Mouse (Mus musculus) megakaryocyte, embryonic 14.5 days (primary cell): ENCODE data around the gene Tmod4. TPM values are rescaled to one million over a fixed set of nuclear protein-coding genes. Genes with fewer than 3 reads are reported as not detected.
"Not testable (repeated sequence)": the region's sequence is repeated elsewhere in the genome, so short reads cannot be mapped to it uniquely, and the experiment has no call there.

Experiments
- H3K27me3 ChIP-seq: replicated peaks from 2 replicates; pipeline ENCODE3; 2012; ENCODE audit warnings: inconsistent platforms
- H3K36me3 ChIP-seq: replicated peaks from 2 replicates; pipeline ENCODE3; 2012; ENCODE audit warnings: low read length, inconsistent platforms, mixed read lengths
- H3K4me1 ChIP-seq: 2 replicates; pipeline ENCODE4 v1.6.1; 2012; ENCODE audit warnings: inconsistent platforms
- H3K4me3 ChIP-seq: replicated peaks from 2 replicates; pipeline ENCODE3; 2012; ENCODE audit warnings: moderate library complexity, mild to moderate bottlenecking, inconsistent platforms
- H3K9me3 ChIP-seq: 2 replicates; pipeline ENCODE4 v1.6.1; 2012; ENCODE audit warnings: inconsistent platforms
- FLI1 ChIP-seq: IDR thresholded peaks from 2 replicates; pipeline ENCODE4 v1.6.1; 2012; ENCODE audit warnings: low read length, inconsistent platforms, mixed read lengths
- GATA1 ChIP-seq: IDR thresholded peaks from 3 replicates; pipeline ENCODE4 v1.6.1; 2012; ENCODE audit warnings: mixed read lengths, low read length, inconsistent platforms, borderline replicate concordance
- polyA plus RNA-seq: library from polyadenylated mRNA; stranded (reverse); fragments of >175 nt; gene quantifications from 2 replicates; pipeline ENCODE4 v1.2.3, GENCODE M21; 2012; ENCODE audit warnings: low replicate concordance; ENCODE audit not compliant: insufficient read depth

Gene Tmod4
- polyA plus RNA-seq, 1 experiment: not detected

DNA sequence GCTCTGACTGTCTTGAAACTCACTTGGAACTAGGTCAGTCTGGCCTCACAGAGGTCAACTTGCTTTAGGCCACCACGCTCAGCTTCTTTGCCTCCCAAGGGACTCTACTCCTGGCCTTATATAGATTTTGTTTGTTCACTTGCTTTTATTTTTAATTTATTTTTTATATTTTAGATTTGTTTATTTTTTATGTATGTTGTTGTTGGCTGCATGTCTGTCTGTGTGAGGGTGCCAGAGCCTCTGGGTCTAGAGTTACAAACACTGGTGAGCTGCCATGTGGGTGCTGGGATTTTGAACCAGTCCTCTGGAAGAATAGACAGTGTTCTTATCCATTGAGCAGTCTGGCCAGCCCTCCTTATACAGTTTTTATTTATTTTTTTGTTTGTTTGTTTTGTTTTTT lies 11.5 kb upstream of the Tmod4 start:
- no peaks in the 10 kb centered on the region for H3K9me3 ChIP-seq
- H3K4me1 ChIP-seq: peaks cover 49% of the 10 kb centered on the region
- no peak for TF ChIP-seq GATA1
- TF ChIP-seq FLI1: no peak
- peaks cover 35% of the 10 kb centered on the region for H3K36me3 ChIP-seq
- peak overlapping the region; percentile 82 for H3K4me3 ChIP-seq
- no peaks in the 10 kb centered on the region for H3K27me3 ChIP-seq

DNA sequence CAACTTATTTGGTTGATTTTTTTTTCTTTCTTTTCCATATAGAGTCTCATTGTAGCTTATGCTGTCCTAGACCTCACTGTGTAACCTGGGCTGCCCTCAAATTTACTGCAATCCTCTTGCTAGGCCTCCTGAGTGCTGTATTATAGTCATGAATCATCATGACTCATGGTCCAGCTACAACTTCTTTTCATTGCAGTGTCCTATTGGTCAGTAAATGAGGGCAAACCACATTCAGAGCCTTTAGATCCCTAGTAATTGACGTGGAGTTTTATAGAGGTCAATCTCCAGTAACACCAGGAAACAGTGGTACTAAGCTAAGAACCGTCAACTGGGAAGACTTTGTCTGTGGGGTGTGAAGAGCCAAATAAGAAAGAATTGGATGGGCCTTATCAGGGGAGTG lies 6.5 kb upstream of the Tmod4 start:
- Histone ChIP-seq H3K4me3 (peak overlapping the region; percentile 18), H3K4me1 (peaks cover 57% of the 10 kb centered on the region), H3K36me3 (peaks cover 81% of the 10 kb centered on the region), H3K27me3 (no peaks in the 10 kb centered on the region), H3K9me3 (no peaks in the 10 kb centered on the region)
- TF ChIP-seq GATA1: no peak
- no peak for TF ChIP-seq FLI1

DNA sequence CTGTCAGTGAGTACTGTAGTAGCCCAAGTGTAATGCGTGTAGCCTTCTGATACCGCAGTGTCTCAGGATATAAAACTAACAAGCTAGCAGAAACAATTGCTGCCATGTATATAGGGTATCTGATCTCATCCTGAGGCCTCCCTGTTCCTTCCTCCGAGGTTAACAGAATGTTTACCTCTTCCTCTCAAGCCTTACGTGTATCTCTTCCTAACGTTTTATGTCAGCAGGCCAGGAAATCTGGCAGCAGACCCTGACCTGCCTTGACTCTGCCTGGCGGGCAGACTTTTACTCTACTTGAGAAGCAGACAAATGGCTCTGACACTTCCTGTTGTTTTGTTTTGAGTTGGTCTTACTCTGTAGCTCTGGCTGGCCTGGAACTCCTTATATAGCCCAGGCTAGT lies 2.7 kb upstream of the Tmod4 start:
- TF ChIP-seq GATA1: no peak
- no peak for TF ChIP-seq FLI1
- Histone ChIP-seq H3K36me3 (peaks cover 90% of the 10 kb centered on the region), H3K4me3 (no peak overlapping the region), H3K4me1 (peaks cover 49% of the 10 kb centered on the region), H3K27me3 (no peaks in the 10 kb centered on the region), H3K9me3 (no peaks in the 10 kb centered on the region)

DNA sequence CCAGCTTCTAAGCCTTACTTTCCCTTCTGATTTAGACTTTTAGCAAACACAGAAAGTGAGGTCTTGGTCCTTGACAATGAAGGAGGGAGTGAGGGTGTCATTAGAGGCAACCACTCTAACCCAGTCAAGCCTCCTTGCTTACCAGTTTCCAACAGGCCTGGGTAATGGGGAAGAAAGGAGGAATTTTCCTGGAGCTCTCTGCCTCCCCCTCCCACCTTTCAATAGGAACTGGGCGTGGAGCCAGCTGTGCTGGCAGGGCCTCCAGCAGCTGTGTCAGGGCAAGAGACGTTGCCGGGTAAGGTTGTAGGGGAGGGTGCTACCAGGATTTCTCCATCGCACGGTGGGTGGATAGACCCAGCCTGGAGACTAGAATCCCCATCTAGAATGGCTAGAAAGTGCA lies 696 bp downstream of the Tmod4 start:
- no peak overlapping the region for H3K4me3 ChIP-seq
- peaks cover 91% of the 10 kb centered on the region for H3K36me3 ChIP-seq

DNA sequence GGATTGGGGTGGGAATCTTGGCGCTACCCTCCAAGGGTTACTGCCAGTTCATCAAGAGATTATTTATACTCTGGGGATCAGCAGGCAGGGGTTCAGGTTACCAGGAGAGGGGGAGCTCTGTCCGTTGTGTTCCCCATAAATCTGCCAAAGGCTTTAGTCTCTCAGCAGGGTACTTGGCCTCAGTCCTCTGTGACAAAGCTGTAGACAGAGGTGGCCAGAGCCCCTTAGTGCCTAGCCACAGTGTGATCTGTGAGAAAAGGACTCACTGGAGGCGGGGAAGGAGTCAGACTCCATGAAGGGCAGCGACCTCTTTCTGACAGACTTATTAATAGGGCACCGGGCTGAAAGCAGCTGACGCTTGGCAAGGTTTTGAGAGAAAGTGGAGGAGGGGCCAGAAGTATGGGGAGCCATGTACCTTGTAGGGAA lies 5.0 kb downstream of the Tmod4 start:
- Histone ChIP-seq H3K36me3 (peaks cover 81% of the 10 kb centered on the region), H3K4me1 (peaks cover 20% of the 10 kb centered on the region), H3K4me3 (no peak overlapping the region), H3K27me3 (no peaks in the 10 kb centered on the region), H3K9me3 (no peaks in the 10 kb centered on the region)
- TF ChIP-seq GATA1 (no peak), FLI1 (no peak)

More for the DNA sequence above, 696 bp downstream of the Tmod4 start:
- Histone ChIP-seq H3K9me3 (no peaks in the 10 kb centered on the region), H3K4me1 (peaks cover 32% of the 10 kb centered on the region), H3K27me3 (no peaks in the 10 kb centered on the region)
- TF ChIP-seq FLI1 (no peak), GATA1 (no peak)

DNA sequence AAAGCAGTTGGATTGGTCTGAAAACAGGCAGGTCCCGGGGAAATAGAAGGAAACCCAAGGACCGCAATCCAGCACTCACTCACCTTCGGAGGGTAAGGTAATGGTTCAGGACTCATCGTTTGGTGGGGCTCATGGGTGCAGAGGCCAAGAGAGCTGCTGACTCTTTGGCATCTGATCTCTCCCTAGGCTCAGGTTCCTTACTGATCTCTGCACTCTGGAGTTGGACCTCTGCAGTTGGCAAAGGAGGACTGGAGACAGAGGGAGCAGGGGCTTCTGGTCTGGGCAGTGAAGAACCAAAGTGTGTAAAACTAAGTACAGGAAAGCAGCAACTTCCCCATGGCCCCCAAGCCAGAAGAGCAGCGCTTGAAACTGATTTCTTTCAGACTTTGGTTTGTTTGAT lies 5.8 kb downstream of the Tmod4 start:
- H3K4me3 ChIP-seq: no peak overlapping the region
- H3K9me3 ChIP-seq: no peaks in the 10 kb centered on the region
- TF ChIP-seq GATA1: no peak
- TF ChIP-seq FLI1: no peak
- no peaks in the 10 kb centered on the region for H3K27me3 ChIP-seq
- peaks cover 72% of the 10 kb centered on the region for H3K36me3 ChIP-seq
- peaks cover 18% of the 10 kb centered on the region for H3K4me1 ChIP-seq

DNA sequence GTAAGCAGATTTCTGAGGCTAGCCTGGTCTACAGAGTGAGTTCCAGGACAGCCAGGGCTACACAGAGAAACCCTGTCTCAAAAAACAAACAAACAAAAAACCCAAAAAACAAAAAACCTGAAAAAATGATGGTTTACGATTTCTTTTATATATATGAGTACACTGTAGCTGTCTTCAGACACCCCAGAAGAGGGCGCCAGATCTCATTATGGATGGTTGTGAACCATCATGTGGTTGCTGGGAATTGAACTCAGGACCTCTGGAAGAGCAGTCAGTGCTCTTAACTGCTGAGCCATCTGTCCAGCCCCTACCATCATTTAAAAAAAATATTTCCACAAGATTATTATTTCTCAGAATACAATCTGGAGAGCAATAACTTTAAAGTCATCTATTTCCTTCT lies 8.1 kb downstream of the Tmod4 start:
- not testable (repeated sequence) for H3K9me3 ChIP-seq, H3K4me3 ChIP-seq, H3K27me3 ChIP-seq
- Histone ChIP-seq H3K4me1 (peaks cover 38% of the 10 kb centered on the region), H3K36me3 (peaks cover 64% of the 10 kb centered on the region)

DNA sequence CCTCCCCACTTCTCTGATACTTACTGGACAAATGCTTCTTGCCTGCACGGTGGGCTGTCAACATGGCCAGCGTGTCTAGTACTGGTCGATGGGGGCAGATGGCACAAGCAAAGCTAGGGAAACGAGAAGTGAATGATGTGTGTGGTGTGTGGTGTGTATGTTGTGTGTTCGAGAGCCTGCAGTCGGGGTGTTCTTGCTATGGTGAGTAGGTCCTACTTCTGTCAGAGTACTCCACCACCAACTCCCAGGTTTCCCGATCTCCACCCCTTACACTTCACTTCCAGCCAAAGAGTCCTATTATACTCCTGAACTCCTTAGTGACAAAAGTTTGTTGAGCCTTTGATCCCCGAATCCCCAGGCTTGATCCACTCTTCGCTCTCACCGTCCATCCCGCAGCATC lies 8.9 kb downstream of the Tmod4 start:
- no peaks in the 10 kb centered on the region for H3K9me3 ChIP-seq
- no peak for TF ChIP-seq FLI1
- TF ChIP-seq GATA1: no peak

DNA sequence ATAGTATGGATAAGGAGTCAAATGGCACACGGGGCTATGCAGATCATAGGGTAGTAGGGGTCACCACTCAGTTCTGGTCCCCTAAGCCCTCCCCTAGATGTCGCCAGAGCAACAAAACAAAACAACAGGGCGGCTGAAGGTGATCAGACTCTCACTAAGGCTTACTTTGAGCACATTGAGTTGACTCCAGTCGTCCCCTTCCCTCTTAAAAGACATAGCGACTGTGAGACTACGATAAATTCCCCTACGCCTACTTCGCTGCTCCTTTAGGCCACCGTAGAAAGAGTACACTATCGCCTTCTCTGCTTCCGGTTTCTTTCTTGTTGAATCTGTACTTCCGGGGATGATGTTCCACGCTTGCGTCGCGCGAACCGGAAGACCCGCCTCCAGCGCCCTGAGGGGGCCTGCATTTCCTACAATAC lies 9.4 kb downstream of the Tmod4 start, which contains the start of the genes Scnm1 and Lysmd1:
TSS of gene Scnm1 (minus strand) at position 332 of the 422 bp plus-strand sequence.
TSS of gene Lysmd1 (plus strand) at position 409 of the 422 bp plus-strand sequence.
- H3K4me1 ChIP-seq: peaks cover 37% of the 10 kb centered on the region
- peak within 1 kb of the TSS; percentile 93 for H3K4me3 ChIP-seq
- peaks cover 58% of the 10 kb centered on the region for H3K36me3 ChIP-seq
- H3K9me3 ChIP-seq: no peaks in the 10 kb centered on the region
- H3K27me3 ChIP-seq: no peaks in the 10 kb centered on the region
- no peak for TF ChIP-seq FLI1
- TF ChIP-seq GATA1: no peak; the same call in 2 of the 3 replicates

More for the DNA sequence above, 8.9 kb downstream of the Tmod4 start:
- Histone ChIP-seq H3K4me3 (peak overlapping the region; percentile 93), H3K36me3 (peaks cover 62% of the 10 kb centered on the region), H3K4me1 (peaks cover 41% of the 10 kb centered on the region), H3K27me3 (no peaks in the 10 kb centered on the region)

DNA sequence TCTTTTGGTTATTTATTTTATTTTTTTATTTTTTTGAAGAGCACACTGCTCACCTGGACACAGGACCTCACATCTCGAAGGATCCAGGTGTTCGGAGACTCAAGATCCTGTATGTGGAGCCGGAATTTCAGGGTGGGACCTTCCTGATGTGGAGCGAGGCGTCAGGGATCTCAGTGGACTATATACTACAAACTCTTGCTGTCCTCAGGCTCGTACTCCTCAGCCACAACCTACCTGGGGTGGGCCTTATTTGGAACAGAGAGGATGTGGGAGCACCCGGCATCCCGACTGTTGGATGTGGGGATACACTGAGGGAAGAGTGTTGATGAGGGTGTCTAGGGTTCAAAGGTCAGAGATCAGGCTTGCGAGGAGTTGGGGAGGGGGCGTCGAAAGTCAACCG lies 9.9 kb downstream of the Tmod4 start:
- peaks cover 37% of the 10 kb centered on the region for H3K4me1 ChIP-seq
- H3K36me3 ChIP-seq: peaks cover 53% of the 10 kb centered on the region
- not testable (repeated sequence) for H3K4me3 ChIP-seq

DNA sequence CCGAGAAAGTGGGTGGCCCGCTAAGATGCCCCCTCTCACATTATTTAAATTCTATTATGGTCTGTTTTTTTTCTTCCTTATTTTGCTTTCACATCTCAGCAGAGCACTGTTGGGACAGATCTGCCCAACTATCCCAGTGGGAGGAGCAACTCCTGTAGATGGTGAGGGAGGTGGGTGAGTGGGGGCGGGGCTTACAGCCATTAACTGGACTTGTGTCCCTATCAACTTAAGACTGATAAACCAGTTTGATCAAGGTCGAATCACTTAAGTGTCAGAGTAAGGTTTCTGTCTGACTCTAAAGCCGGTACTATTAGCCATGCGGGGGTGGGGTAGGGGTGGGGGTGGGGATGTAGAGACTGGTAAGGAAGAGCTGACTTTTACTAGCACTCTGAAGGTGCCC lies 10.7 kb downstream of the Tmod4 start:
- H3K27me3 ChIP-seq: no peaks in the 10 kb centered on the region
- H3K9me3 ChIP-seq: no peaks in the 10 kb centered on the region
- no peak for TF ChIP-seq FLI1
- TF ChIP-seq GATA1: no peak
- H3K36me3 ChIP-seq: peaks cover 52% of the 10 kb centered on the region
- peak overlapping the region; percentile 92 for H3K4me3 ChIP-seq
- peaks cover 45% of the 10 kb centered on the region for H3K4me1 ChIP-seq

More for the DNA sequence above, 9.9 kb downstream of the Tmod4 start:
- not testable (repeated sequence) for H3K27me3 ChIP-seq, H3K9me3 ChIP-seq
